Comparison of ENCODE assay signal across 17 mouse cellular contexts in the genomic region with DNA sequence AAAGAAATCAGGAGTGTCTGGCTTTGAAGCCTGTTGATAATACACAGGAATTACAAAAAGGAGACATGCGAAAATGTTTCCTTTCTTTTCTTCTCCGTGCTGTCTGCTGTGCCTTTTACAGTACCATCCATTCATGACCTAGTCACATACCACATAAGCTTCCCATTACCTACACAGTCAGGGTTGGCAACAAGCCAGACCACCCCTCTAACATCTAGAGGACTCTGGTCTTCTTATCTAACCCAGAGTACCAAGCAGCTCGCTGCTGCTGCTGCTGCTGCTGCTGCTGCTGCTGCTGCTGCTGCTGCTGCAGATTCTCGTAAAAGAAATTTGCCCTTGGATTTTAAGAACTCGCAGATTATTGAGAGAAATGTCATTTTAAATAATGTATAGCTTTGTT. TPM values are rescaled to one million over a fixed set of nuclear protein-coding genes. Genes with fewer than 3 reads are reported as not detected.
DNase-seq lines count a peak whose midpoint lies in the region; ATAC-seq lines count a peak whose summit lies in the region.
"Had no signal": no experiment of that assay in that cellular context is flagged by ENCODE, and none has a peak within 500 bp of the region (broad histone marks: within the 10 kb centered on the region; RNA-seq: fewer than 3 reads in every experiment).

No protein-coding gene starts in this region.

- H3K9me3 ChIP-seq in heart, embryonic 16.5 days (replicated peaks; ENCODE audit: control insufficient read depth, low read length), result no peaks in the 10 kb centered on the region
- H3K9me3 ChIP-seq in neural tube, embryonic 11.5 days (ENCODE audit: control insufficient read depth, low read length), result no peaks in the 10 kb centered on the region
- no peaks in the 10 kb centered on the region for H3K9me3 ChIP-seq in neural tube, embryonic 15.5 days (replicated peaks)
- H3K9me3 ChIP-seq: embryonic facial prominence, embryonic 13.5 days had no signal

- H3K27me3 ChIP-seq in heart, embryonic 16.5 days (ENCODE audit: control insufficient read depth, insufficient read depth, low read length), result no peaks in the 10 kb centered on the region
- no peaks in the 10 kb centered on the region for H3K27me3 ChIP-seq in neural tube, embryonic 11.5 days (ENCODE audit: control insufficient read depth, insufficient read depth, low read length)
- H3K27me3 ChIP-seq in neural tube, embryonic 15.5 days (replicated peaks), result no peaks in the 10 kb centered on the region
- H3K27me3 ChIP-seq: embryonic facial prominence, embryonic 13.5 days had no signal

- intact Hi-C loops in heart, postnatal 14 days (cut with DNase I), result no loop called here

- H3K4me2 ChIP-seq in heart, embryonic 16.5 days (ENCODE audit: low read depth, low read length), result no peak overlapping the region
- H3K4me2 ChIP-seq in neural tube, embryonic 11.5 days (ENCODE audit: low read depth), result no peak overlapping the region
- no peak overlapping the region for H3K4me2 ChIP-seq in neural tube, embryonic 15.5 days
- H3K4me2 ChIP-seq: embryonic facial prominence, embryonic 13.5 days; hindbrain, embryonic 14.5 days had no signal

- 42% methylated on average over 5 of the region's 5 CpGs for WGBS in heart, embryonic 16.5 days
- 78% methylated on average over 5 of the region's 5 CpGs for WGBS in neural tube, embryonic 11.5 days
- 85% methylated on average over 5 of the region's 5 CpGs for WGBS in neural tube, embryonic 15.5 days

- peak; percentile 16 to 30 for DNase-seq in cerebellum, postnatal 14 days
- no peak for DNase-seq in cerebellum, adult 11 months
- DNase-seq in heart, postnatal 14 days, result no peak
- DNase-seq in neural tube, embryonic 11.5 days (ENCODE audit: low spot score), result peak; percentile 36
- DNase-seq in thymus, adult 18-20 months, result no peak
- DNase-seq: adrenal gland, postnatal 36 days; forebrain, postnatal 0 days; gastrocnemius, postnatal 25 days; kidney, adult 9 months; thymus, postnatal 36 days had no signal

- 0 out of 2 replicates have a peak, but pooled peaks cover 2% of the 10 kb centered on the region for H3K4me1 ChIP-seq in heart, embryonic 16.5 days (ENCODE audit: control insufficient read depth, insufficient read depth, low read length)
- no peaks in the 10 kb centered on the region for H3K4me1 ChIP-seq in neural tube, embryonic 11.5 days (ENCODE audit: control insufficient read depth, insufficient read depth, low read length)
- H3K4me1 ChIP-seq in neural tube, embryonic 15.5 days, result no peaks in the 10 kb centered on the region

- no peak overlapping the region for H3K27ac ChIP-seq in heart, embryonic 16.5 days (ENCODE audit: low read length)
- no peak overlapping the region for H3K27ac ChIP-seq in neural tube, embryonic 11.5 days (ENCODE audit: low read depth, low read length)
- H3K27ac ChIP-seq in neural tube, embryonic 15.5 days (replicated peaks), result no peak overlapping the region
- H3K27ac ChIP-seq: embryonic facial prominence, embryonic 13.5 days; hindbrain, embryonic 14.5 days had no signal

- peaks cover 18% of the 10 kb centered on the region for H3K36me3 ChIP-seq in heart, embryonic 16.5 days (ENCODE audit: control insufficient read depth, insufficient read depth)
- H3K36me3 ChIP-seq in neural tube, embryonic 11.5 days (ENCODE audit: control insufficient read depth, insufficient read depth, low read length), result no peaks in the 10 kb centered on the region
- H3K36me3 ChIP-seq in neural tube, embryonic 15.5 days, result peaks cover 46% of the 10 kb centered on the region

- peak; percentile 58; the same call in 1 of the 2 replicates for ATAC-seq in heart, embryonic 16.5 days (replicated peaks; ENCODE audit: extremely low read depth, insufficient read depth, low FRiP score)
- no peak for ATAC-seq in neural tube, embryonic 11.5 days (ENCODE audit: insufficient read depth, low FRiP score, low TSS enrichment)
- ATAC-seq in neural tube, embryonic 15.5 days (ENCODE audit: low FRiP score), result no peak
- ATAC-seq in megakaryocyte progenitor cell, adult 5-6 weeks (replicated peaks; ENCODE audit: poor library complexity), result peak; percentile 91
- ATAC-seq: forebrain, postnatal 0 days; lung, postnatal 0 days; midbrain, embryonic 16.5 days had no signal

- no peak overlapping the region for H3K4me3 ChIP-seq in heart, embryonic 16.5 days (ENCODE audit: low read length)
- H3K4me3 ChIP-seq in neural tube, embryonic 11.5 days (ENCODE audit: low read depth, low read length), result no peak overlapping the region
- H3K4me3 ChIP-seq in neural tube, embryonic 15.5 days (replicated peaks), result no peak overlapping the region
- H3K4me3 ChIP-seq: embryonic facial prominence, embryonic 13.5 days had no signal

- no peak overlapping the region for H3K9ac ChIP-seq in heart, embryonic 16.5 days (ENCODE audit: low read length)
- H3K9ac ChIP-seq in neural tube, embryonic 11.5 days (ENCODE audit: low read length), result no peak overlapping the region
- H3K9ac ChIP-seq in neural tube, embryonic 15.5 days (replicated peaks), result no peak overlapping the region
- H3K9ac ChIP-seq: embryonic facial prominence, embryonic 13.5 days; forebrain, postnatal 0 days; hindbrain, embryonic 14.5 days had no signal

RNA-seq across cellular contexts. Expression of a gene that starts 30.5 kb away (rescaled TPM):
- 46.7 and 53.8 TPM in 2 replicates for polyA plus RNA-seq in heart, embryonic 16.5 days (2015; fragmentation: Nextera tagmentation; extraction: Ambion mirVana)
- 10 to 100 TPM; 37.8 to 41.5 TPM for total RNA-seq in heart, postnatal 14 days (2021)
- polyA plus RNA-seq in neural tube, embryonic 11.5 days (2014; fragmentation: Nextera tagmentation; extraction: Ambion mirVana), result 56.5 and 64.6 TPM in 2 replicates
- 73.0 and 80.4 TPM in 2 replicates for polyA plus RNA-seq in neural tube, embryonic 15.5 days (2015; fragmentation: Nextera tagmentation; extraction: Ambion mirVana)
- total RNA-seq in megakaryocyte progenitor cell, adult 5-6 weeks (2015), result 48.2 and 55.7 TPM in 2 replicates
- 79.7 and 95.5 TPM in 2 replicates for total RNA-seq in megakaryocyte progenitor cell, adult 5-6 weeks (2017)

Comparison
In these comparisons a context has a peak if more than half of its experiments do, and no peak if none do; other contexts are left out.
1. DNase-seq: peak in cerebellum, postnatal 14 days (2 of 2) and neural tube, embryonic 11.5 days (single experiment); none in cerebellum, adult 11 months (single experiment), heart, postnatal 14 days (0 of 2) and thymus, adult 18-20 months (0 of 2).
2. ATAC-seq: peak in heart, embryonic 16.5 days (single experiment) and megakaryocyte progenitor cell, adult 5-6 weeks (single experiment); none in neural tube, embryonic 11.5 days (single experiment) and neural tube, embryonic 15.5 days (single experiment).